Mouse (Mus musculus): ENCODE data around the gene Znhit6. TPM values are rescaled to one million over a fixed set of nuclear protein-coding genes. Genes with fewer than 3 reads are reported as not detected.

Znhit6 gene
- total RNA-seq, 2 experiments from 2014 or later: 9.1 to 11.0 TPM

DNA sequence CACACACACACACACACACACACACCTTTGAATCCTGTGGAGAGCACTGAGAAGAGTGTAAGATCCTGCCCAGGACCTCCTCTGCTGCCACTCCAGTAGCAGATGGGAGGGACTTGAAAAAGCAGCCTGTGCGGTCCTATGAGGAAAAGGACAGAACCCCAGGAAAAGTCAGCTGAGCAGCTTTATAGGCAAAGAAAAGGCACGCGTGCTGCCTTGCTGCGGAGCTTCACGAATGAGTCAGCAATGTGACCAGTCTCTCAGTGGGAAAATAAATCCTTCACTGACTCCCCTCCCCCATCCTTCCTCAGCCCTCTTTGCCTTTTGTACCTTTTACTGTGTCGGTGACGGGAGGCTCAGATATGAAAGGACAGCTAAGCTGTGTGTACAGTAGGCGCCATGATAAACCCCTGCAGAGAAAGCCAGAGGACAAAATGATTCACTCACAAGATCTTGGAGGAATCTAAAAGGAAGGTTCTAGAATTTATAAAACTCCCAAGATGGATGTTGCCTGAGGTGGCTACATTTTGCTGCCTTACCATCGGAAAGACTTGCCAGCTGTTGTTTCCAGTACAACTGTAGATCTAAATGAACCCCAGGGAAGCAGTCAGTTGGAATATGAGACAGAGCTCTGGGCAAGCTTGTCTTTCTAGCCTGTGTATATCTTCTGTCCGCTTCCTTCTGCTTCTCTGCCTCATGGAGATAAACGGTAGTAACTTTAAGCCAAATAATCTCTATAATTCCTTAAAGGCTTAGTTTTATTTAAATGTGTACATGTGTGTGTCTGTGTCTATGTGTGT lies 26.6 kb downstream of the Znhit6 start:
- intact Hi-C loops (cut with DNase I): no loop called here
- DNase-seq: no peak

DNA sequence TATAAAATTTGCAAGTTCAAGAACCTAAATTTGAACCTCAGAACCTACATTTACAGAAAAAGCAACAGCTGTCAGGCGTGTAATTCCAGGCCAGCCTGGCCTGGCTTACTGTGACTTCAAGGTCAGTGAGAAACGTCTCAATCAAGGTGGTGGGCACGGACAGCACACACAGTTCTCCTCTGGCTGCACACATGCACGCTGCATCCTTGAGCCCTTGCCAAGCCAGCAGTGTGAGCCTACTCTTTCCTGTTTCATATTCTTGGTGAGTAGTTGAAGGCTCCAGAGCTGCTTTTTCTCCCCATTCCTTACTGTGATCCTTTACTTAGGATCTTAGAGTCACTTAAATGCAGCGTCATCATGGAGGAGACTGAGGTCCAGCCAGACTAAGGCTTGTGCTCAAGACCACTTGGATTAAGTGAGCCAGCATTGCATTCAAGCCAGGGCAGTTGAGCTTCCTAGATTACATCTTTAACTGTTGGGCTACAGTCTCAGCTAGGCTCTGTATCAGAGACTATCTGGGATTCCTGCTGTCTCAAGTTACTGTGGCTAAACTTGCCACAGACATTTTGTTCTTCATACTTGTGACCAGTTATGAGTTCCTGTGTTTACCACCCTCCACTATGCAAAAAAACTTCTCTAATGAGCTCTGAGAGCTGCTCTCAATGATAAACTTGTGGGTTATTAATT lies 29.6 kb downstream of the Znhit6 start:
- no peak for DNase-seq
- intact Hi-C loops (cut with DNase I): no loop called here

DNA sequence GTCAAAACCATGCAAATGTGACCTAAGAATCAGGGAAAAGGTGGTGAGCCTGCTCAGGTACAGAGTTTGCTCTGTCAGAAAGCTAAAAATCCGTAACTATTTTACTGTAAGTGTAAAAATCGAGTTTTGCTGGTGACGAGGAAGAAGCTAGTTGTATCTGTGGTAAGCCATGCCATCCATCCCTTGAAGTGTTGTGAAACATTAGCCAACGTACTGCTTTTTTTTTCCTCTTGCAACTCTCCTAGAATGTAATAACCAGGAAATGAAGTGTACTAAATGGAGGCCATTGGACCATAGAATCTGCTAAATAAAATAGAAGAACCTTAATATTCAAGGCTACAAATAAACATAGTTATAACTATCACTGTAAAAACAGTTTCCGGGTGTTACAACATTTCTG lies 32.3 kb downstream of the Znhit6 start:
- intact Hi-C loops (cut with DNase I): no loop called here
- DNase-seq: no peak

DNA sequence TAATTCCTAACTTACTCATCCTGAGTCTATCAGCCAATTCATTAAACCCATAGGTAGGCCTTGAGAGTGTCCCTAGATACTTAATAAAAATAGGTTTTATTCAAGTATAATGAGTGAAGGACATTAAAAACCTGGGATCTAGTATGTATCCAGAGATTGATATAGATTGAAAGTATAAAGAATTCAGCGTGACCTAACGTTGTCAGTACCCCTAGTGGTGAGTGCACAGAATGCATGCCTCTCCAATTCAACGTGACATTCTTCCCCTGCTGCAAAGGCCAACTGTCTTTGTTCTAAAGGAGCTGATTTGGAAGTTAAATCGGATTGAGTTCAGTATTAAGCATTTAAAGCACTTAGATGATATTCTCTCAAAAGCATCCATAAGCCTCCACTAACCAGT lies 36.7 kb downstream of the Znhit6 start:
- intact Hi-C loops (cut with DNase I): no loop called here

DNA sequence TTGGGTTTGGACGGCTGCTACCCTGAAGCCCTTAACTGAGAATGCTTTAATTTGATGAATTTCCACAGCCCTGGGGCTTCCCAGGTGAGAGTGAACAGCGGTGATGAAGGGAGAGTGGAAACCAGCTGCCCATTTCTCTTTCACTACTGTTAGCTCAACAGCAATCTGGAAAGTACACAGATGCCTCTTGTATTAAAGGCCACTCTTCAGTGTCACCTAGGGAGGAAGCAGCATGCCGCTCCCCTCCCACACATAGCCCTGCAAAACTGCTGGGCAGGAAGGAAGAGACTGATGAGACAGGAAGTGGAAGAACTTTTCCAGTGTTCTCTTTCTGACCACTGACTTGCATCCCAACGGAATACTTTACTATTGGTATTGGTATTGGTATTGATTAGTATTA lies 37.2 kb downstream of the Znhit6 start:
- no peak for DNase-seq
- intact Hi-C loops (cut with DNase I): no loop called here

More for the DNA sequence above, 36.7 kb downstream of the Znhit6 start:
- no peak for DNase-seq

DNA sequence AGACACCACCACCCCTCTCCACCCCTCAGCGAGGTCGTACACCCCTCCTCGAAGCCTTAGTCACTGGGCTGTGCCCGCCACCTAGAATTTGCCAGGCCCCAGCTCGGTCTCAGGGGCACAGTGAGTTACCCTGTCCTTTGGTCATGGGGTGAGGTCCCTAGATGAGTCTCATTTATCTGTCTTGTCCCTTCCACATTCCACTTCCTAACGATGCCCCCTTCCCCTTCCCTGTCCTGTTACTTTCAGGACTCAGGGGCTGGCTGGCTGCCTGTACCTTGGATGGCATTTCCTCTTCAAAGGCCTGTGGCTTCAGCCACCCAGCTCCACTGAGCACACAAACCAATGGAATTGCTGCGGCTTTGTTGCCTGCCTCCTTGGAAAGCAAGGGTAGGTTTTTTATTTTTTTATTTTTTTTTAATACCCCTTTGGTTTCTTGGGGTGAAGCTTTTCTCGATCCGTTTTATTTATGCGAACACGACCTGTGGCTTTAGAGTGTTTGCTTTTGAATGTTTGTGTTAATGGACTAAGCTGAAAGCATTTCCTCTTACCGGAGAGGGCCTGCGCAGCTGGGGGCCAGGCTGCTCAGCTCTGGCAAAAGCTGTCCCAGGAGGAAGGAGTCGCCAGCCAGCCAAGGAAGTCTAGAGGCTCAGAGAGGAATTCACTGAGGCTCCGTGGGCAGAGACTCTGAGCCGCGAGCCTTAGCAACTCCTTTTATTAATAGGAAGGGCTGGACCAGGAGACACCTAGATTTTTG lies 38.5 kb downstream of the Znhit6 start:
- intact Hi-C loops (cut with DNase I): no loop called here
- DNase-seq: peak in 1 of 2 experiments; percentile 23

DNA sequence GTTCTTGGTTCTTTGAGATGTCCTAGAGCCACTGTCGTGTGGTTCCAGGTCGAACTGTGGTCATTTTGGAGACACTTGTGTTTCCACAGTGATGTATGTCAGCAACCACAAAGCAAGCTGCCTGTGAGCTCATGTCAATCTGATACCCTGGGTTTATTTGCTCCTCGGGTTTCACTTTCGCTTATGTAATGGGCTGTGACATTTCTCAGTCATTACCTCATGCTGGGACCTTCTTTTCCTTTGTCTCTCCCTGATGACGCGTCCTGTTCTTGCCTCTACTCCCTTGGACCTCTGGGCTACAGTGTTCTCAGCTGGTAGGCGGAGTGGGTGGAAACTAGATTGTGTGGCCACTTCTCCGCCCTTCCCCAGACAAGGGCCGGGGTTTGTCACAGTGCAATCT lies 42.3 kb downstream of the Znhit6 start:
- DNase-seq: no peak
- intact Hi-C loops (cut with DNase I): no loop called here

DNA sequence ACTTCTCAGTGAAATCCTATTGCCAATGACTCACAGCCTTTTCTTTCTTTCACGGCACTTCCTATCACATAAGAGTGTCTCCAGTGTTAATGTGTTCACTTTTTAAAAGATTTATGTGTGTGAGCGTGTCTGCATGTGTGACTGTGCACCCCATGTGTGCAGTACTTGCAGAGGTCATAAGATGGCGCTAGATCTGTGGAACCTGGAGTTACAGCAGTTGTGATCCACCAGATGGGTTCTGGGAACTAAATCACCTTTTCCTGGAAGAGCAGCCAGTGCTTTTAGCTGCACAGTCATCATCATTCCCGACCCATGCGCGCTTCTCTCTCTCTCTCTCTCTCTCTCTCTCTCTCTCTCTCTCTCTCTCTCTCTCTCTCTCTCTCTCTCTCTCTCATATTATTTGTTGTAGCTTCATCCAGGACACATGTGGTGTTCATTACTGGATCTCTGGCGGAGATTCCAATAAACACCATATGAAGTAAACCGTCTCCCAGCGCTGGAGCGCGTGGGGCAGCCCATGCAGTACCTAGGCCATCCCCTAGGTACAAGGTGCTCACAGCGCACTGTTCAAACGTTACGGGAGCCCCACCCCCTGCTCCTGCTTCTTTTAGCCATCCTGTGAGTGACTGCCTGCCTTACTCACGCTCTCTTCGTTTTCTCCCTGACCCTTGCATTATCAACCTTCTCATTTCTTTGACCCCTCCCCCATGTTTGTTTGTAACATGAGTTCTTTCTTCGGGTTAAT lies 43.8 kb downstream of the Znhit6 start:
- DNase-seq: no peak
- intact Hi-C loops (cut with DNase I): no loop called here

DNA sequence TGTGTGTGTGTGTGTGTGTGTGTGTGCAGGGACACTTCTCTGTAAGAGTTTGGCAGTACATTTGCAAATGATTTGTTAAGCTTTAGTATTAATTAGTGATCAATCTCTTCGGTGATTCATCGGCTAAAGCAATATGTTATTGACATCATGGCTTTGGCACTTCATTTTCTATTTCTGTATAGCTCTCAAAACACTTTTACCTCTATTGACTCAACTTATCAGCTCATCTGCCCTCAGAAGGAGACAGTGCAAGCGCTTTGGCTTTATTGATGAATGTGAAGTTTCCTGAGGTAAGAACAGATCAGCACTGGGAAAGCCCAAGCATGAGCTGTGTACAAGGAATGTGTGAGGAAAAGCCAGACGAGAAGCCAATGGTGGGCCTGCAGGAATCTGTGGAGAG lies 45.2 kb downstream of the Znhit6 start:
- no peak for DNase-seq
- intact Hi-C loops (cut with DNase I): no loop called here

DNA sequence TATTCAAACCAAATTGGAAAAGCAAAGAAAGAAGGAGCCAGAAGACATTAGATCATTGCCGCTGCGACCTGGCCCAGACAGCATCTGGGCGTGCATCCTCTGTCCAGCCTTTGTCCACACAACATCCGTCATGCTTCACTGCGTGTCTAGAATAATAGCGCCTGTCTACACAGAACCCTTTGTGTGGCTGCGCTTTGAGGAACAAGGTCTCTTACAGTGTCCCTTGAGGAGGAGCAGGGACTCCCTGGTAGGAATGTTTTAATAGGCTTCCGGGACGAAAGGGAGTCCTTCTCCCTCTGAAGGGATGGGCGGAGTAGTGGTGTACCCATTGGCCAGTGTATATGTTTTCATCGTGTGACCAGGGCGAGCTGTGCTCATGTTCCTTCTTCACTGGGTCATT lies 47.0 kb downstream of the Znhit6 start:
- intact Hi-C loops (cut with DNase I): no loop called here
- DNase-seq: no peak

DNA sequence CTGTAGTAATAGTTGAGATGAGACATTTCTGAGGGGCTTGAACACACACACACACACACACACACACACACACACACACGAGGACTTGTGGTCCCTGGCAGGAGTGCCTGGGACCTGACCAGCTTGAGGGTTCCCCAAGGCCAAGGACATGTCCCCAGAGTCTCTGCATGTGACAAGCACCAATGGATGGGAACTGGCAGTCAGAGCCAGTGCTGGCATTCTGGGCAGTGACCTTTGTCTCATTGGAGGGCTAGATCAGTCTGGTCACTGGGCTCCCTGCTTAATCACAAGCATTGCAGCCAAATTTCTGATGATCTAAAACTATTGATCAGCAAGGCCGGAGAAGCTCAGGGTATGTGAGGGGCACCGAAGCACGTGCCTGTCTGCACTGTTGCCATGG lies 48.8 kb downstream of the Znhit6 start:
- intact Hi-C loops (cut with DNase I): loop anchor here (5.0 kb wide), 1 partner anchor 103 kb away; no protein-coding TSS in a partner anchor
- DNase-seq: no peak

DNA sequence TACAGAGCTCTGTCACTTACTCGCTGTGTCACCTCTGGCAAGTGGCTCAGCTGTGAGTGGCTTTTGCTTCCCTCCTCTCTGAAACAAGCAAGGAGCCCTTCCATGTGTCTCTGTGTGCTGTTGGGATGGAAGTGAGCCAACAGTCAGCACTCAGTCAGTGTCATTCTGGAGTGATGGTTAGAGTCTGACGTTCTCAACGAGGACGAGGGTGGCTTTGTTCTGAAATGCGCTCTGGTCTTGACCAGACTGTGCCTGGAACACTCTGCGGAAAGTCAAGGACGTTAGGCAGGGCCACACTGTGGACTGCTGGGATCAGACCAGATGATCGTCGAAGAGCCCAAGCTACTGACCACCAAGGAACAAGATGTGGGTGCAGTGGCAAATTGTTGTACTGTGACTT lies 49.5 kb downstream of the Znhit6 start:
- intact Hi-C loops (cut with DNase I): loop anchor here (5.0 kb wide), 1 partner anchor 102 kb away; no protein-coding TSS in a partner anchor
- no peak for DNase-seq

DNA sequence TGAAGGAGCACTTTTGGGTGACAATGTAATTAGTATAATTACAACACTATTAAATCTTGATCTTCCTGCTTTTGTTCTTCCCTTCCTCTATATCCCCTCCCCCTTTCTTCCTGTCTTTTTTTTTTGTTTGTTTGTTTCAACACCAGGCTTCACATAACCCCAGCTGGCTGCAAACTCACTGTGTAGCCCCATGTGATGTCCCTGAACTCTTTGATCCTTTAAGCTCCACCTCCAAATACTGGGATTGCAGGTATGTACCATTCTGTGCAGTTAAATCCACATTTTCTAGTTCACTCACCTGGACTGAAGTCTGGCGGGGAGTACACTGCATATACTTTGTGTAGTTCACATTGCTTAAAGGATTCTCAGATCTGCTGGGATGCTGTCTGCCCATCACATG lies 50.1 kb downstream of the Znhit6 start:
- intact Hi-C loops (cut with DNase I): loop anchor here (5.0 kb wide), 1 partner anchor 101 kb away; no protein-coding TSS in a partner anchor
- no peak for DNase-seq

DNA sequence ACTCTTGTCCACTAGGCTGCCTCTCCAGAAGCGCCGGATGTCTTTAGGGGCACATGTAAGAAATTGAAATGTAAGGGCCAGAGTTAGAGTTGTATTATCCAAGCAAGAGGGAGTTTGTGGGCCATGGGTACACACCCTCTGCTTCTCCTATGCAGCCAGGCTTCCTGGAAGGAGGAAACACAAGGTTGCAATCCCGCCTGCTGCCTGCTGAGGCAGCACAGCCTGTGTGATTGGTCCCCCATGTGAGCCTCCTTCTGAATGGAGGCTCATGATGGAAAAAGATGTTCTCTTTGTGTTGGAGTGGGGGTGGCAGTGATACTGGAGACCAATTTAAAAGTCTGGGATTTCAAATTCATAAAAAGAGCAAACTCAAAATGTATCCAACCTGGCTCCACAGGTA lies 51.8 kb downstream of the Znhit6 start:
- intact Hi-C loops (cut with DNase I): loop anchor here (5.0 kb wide), 1 partner anchor 99 kb away; no protein-coding TSS in a partner anchor
- no peak for DNase-seq

DNA sequence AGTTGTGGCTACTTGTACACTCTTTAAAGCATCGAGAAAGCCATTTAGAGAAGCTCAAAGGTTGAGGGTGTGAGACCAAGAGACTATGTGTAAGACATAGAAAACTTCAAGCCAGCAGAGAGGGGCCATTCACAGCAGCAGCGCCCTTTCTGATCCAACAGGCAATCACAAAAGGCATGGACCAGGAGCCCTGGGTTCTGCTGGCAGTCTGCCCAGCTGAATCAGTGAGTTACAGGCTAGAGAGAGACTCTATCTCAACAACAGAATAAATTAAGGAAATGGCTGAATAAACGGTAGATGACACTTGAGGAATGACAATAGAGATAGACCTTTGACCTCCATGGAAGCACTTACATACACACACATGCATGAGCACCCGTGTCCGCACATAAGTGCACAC lies 52.6 kb downstream of the Znhit6 start:
- intact Hi-C loops (cut with DNase I): loop anchor here (5.0 kb wide), 1 partner anchor 99 kb away; no protein-coding TSS in a partner anchor
- DNase-seq: no peak

DNA sequence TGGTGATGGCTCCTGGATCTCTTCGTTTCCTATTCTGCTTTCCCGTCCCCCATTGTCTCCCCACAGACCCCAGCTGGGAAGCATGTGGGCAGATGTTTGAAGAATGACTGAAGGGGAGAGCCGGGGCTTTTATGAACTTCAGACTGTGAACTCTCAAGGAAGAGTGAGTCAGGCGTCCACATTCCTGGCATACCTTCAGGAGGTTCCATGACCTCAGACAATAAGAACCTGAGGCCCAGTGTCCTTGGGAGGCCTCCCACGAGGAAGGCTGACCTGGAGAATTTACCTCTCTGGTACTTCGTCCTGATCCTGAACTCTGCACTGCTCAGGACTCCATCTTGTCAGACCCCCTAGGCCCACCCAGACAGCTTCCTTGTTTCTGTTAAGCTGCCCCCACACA lies 56.9 kb downstream of the Znhit6 start:
- intact Hi-C loops (cut with DNase I): no loop called here
- no peak for DNase-seq

DNA sequence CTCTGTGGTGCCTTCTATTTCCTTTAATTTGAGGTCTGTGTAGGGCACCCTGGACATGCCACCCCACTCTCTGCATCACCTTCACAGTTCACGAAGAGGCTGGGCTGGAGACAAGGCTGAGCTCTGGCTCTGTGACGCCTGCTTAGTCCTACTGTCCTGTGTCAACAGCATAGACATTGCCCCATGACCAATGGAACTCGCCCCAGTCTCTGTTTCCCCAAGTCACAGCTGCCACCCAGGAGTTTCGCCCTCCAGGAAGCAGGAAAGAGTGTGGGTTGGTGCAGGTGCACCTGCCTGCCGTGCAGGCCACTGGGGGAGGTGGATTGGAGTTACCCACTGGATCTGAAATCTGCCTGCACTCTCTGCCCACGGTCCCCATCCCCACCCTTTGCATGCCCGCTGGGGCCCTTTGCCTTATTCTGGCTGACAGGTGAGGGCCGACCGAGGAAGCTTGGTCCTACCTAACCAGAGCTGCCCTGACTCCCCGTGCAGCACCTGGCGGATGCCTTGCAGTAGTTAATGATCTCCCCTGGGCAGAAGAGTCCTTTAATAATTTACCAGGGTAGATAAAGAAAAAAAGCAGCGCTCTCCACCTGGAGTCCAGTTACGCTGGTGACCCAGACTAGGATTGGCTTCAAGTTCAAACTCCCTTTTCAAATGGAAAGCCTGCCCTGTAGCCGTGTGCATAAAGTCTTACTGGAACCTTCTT lies 58.2 kb downstream of the Znhit6 start:
- intact Hi-C loops (cut with DNase I): no loop called here
- DNase-seq: no peak

DNA sequence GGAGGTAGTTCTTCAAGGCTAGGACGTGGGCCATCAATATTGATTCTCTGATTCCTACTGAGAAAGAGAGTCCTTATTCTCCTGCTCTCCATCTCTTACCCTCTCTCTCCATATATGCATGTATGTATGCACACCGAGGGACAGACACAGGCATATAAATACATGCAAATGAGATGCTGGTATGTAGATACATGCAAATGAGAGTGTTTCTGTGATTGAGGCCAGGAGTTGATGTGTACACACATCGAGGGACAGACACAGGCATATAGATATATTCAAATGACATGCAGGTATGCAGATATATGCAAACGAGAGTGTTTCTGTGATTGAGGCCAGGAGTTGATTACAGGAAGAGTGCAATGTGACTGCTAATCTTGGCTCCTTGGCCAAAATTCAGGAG lies 64.2 kb downstream of the Znhit6 start:
- DNase-seq: no peak
- intact Hi-C loops (cut with DNase I): loop anchor here (5.0 to 10.0 kb wide), 2 partner anchors 67 to 265 kb away; no protein-coding TSS in a partner anchor

DNA sequence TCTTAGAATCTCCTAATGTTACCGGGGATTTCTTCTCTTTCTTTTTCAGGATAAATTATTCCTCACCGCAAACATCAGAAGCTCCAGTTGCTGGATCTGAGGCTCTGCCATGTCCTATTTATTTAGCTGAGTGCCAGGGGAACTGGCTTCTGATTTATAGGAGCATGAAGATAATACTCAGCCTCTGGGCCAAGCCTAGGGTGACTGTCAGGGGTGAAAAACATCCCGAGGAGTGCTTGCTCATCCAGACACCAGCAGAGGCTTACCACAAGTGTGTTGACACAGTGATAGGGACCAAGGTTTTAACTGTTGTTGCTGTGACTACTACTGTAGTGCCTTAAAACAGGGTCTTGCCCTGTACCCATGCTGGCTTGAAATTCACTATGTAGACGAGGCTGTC lies 64.6 kb downstream of the Znhit6 start:
- no peak for DNase-seq
- intact Hi-C loops (cut with DNase I): loop anchor here (5.0 to 10.0 kb wide), 2 partner anchors 67 to 264 kb away; no protein-coding TSS in a partner anchor

Measured in gastrocnemius, postnatal 36 days (tissue).